Mouse (Mus musculus) spleen, adult 2 months (tissue): ENCODE results near the gene Csdc2. TPM values are rescaled to one million over a fixed set of nuclear protein-coding genes. Genes with fewer than 3 reads are reported as not detected.
A peak's percentile ranks its signal among the peaks of the same experiment; 100 is the strongest.

ENCODE experiments used
- DNase-seq, 2 experiments: peaks; one replicate each; pipeline versions ENCODE4 v3.0.0 to v3.0.0-alpha.2; 2012 to 2021; ENCODE audit warnings: low spot score in 2 of 2, low read depth in 1 of 2
- H3K27ac ChIP-seq: fragments of 200-500 bp; 2 replicates; pipeline ENCODE4 v1.5.1; 2012; ENCODE audit warnings: low read length, inconsistent platforms; ENCODE audit not compliant: insufficient read depth
- H3K27me3 ChIP-seq: fragments of 200-500 bp; 2 replicates; pipeline ENCODE4 v1.6.1; 2012; ENCODE audit warnings: mild to moderate bottlenecking, moderate library complexity, low read length, inconsistent platforms; ENCODE audit not compliant: control insufficient read depth, insufficient read depth
- H3K36me3 ChIP-seq: fragments of 200-500 bp; 2 replicates; pipeline ENCODE4 v1.6.1; 2012; ENCODE audit warnings: mild to moderate bottlenecking, low read length, inconsistent platforms; ENCODE audit not compliant: control insufficient read depth, insufficient read depth
- H3K4me1 ChIP-seq: fragments of 200-500 bp; 2 replicates; pipeline ENCODE4 v1.6.1; 2011; ENCODE audit warnings: inconsistent platforms; ENCODE audit not compliant: control insufficient read depth, insufficient read depth, insufficient read length
- H3K4me3 ChIP-seq: fragments of 200-500 bp; 2 replicates; pipeline ENCODE4 v1.5.1; 2011; ENCODE audit warnings: mild to moderate bottlenecking, inconsistent platforms; ENCODE audit not compliant: insufficient read depth, insufficient read length; ENCODE audit errors: extremely low read depth
- CTCF ChIP-seq: fragments of 200-500 bp; IDR thresholded peaks from 2 replicates; pipeline ENCODE4 v1.5.1; 2011; ENCODE audit warnings: mild to moderate bottlenecking, inconsistent platforms; ENCODE audit not compliant: insufficient read depth, insufficient read length, insufficient replicate concordance; ENCODE audit errors: extremely low read depth
- POLR2A ChIP-seq: fragments of 200-500 bp; IDR thresholded peaks from 2 replicates; pipeline ENCODE4 v1.6.1; 2011; ENCODE audit warnings: low read depth, low read length, inconsistent platforms
- WGBS: fragments of 180-500 bp; shearing (Covaris S2); methylation state at CpG from one replicate; pipeline ENCODE4 v1.1.7; 2018; 5-methylcytosine and 5-hydroxymethylcytosine counted together
- polyA plus RNA-seq: library from polyadenylated mRNA; depleted of rRNA; stranded (reverse); fragments of >200 nt; gene quantifications from 2 replicates; pipeline ENCODE4 v1.2.3, GENCODE M21; 2012

Csdc2 gene
- polyA plus RNA-seq, 1 experiment = 5.4 TPM

- Histone ChIP-seq H3K4me1 (peaks cover 2% of the 10 kb centered on the region), H3K4me3 (no peak overlapping the region), H3K36me3 (peaks cover 1% of the 10 kb centered on the region), H3K27me3 (no peaks in the 10 kb centered on the region), H3K27ac (no peak overlapping the region)
- TF ChIP-seq POLR2A (no peak), CTCF (no peak)
- 89% methylated on average over 5 of the region's 5 CpGs for WGBS
- DNase-seq = no peak
These were observed 15.3 kb upstream of the Csdc2 start for GRCm38 (mm10) chr15:81921255-81921654.

- H3K4me1 ChIP-seq = peaks cover 8% of the 10 kb centered on the region
- WGBS = 78% methylated on average over 11 of the region's 11 CpGs
These were observed 11.6 kb upstream of the Csdc2 start for GRCm38 (mm10) chr15:81924933-81925332.

GRCm38 (mm10) chr15:81925760-81926445 lies 10.7 kb upstream of the Csdc2 start, which contains the start of gene Polr3h:
Gene Polr3h (minus strand): TSS chr15:81926240.
- peak within 1 kb of the TSS; percentile 67 for H3K4me3 ChIP-seq
- H3K27ac ChIP-seq = 0 out of 2 replicates have a peak within 1 kb of the TSS, but pooled peaks have one; percentile 24
- no peaks in the 10 kb centered on the region for H3K27me3 ChIP-seq
- peaks cover 8% of the 10 kb centered on the region for H3K4me1 ChIP-seq
- no peaks in the 10 kb centered on the region for H3K36me3 ChIP-seq
- peak; percentile 92 to 95 for DNase-seq
- WGBS = under 1% methylated on average over 54 of the region's 54 CpGs
- TF ChIP-seq CTCF = no peak
- peak; percentile 24; the same call in 1 of the 2 replicates for TF ChIP-seq POLR2A

More at GRCm38 (mm10) chr15:81924933-81925332, 11.6 kb upstream of the Csdc2 start:
- no peak for DNase-seq
- Histone ChIP-seq H3K27me3 (no peaks in the 10 kb centered on the region), H3K4me3 (no peak overlapping the region), H3K27ac (no peak overlapping the region), H3K36me3 (no peaks in the 10 kb centered on the region)
- no peak for TF ChIP-seq POLR2A
- no peak for TF ChIP-seq CTCF

GRCm38 (mm10) chr15:81926446-81926822 lies 10.1 kb upstream of the Csdc2 start:
- WGBS = 36% methylated on average over 9 of the region's 9 CpGs
- H3K4me3 ChIP-seq = no peak overlapping the region
- H3K27ac ChIP-seq = no peak overlapping the region
- no peaks in the 10 kb centered on the region for H3K36me3 ChIP-seq
- H3K4me1 ChIP-seq = peaks cover 8% of the 10 kb centered on the region
- no peak for DNase-seq
- no peaks in the 10 kb centered on the region for H3K27me3 ChIP-seq
- no peak for TF ChIP-seq CTCF
- no peak for TF ChIP-seq POLR2A

- TF ChIP-seq POLR2A = no peak
- DNase-seq = no peak
- H3K4me1 ChIP-seq = peaks cover 13% of the 10 kb centered on the region
- H3K36me3 ChIP-seq = no peaks in the 10 kb centered on the region
- H3K4me3 ChIP-seq = no peak overlapping the region
- WGBS = 24% methylated on average over 4 of the region's 4 CpGs
- H3K27ac ChIP-seq = peak overlapping the region; percentile 87
- H3K27me3 ChIP-seq = no peaks in the 10 kb centered on the region
These were observed 8.8 kb upstream of the Csdc2 start for GRCm38 (mm10) chr15:81927741-81928140.

- peak overlapping the region; percentile 75 for H3K27ac ChIP-seq
- H3K4me3 ChIP-seq = no peak overlapping the region
- peak; percentile 36 to 66 for DNase-seq
- 15% methylated on average over 11 of the region's 11 CpGs for WGBS
- peaks cover 17% of the 10 kb centered on the region for H3K4me1 ChIP-seq
- no peak for TF ChIP-seq CTCF
- TF ChIP-seq POLR2A = no peak
- H3K36me3 ChIP-seq = no peaks in the 10 kb centered on the region
- H3K27me3 ChIP-seq = no peaks in the 10 kb centered on the region
These were observed 8.3 kb upstream of the Csdc2 start for GRCm38 (mm10) chr15:81928277-81928676.

GRCm38 (mm10) chr15:81932951-81933470 lies 3.5 kb upstream of the Csdc2 start:
- DNase-seq = peak in 1 of 2 experiments; percentile 57
- Histone ChIP-seq H3K27ac (peak overlapping the region; percentile 89), H3K36me3 (no peaks in the 10 kb centered on the region), H3K4me3 (no peak overlapping the region), H3K27me3 (no peaks in the 10 kb centered on the region), H3K4me1 (peaks cover 16% of the 10 kb centered on the region; the same call in 1 of the 2 replicates)
- no peak for TF ChIP-seq CTCF
- WGBS = 18% methylated on average over 12 of the region's 12 CpGs
